Comparison of ENCODE assay signal across 7 mouse cellular contexts in genomic region chr14:20082536-20083325, GRCm38 (mm10). TPM values are rescaled to one million over a fixed set of nuclear protein-coding genes. Genes with fewer than 3 reads are reported as not detected.
DNase-seq lines count a peak whose midpoint lies in the region; ATAC-seq and TF ChIP-seq lines count a peak whose summit lies in the region.

No protein-coding gene starts in this region.

- H3K27ac ChIP-seq in embryonic facial prominence, embryonic 10.5 days (replicated peaks) = peak overlapping the region; percentile 95
- H3K27ac ChIP-seq in intestine, postnatal 0 days (ENCODE audit: low read depth, low read length) = peak overlapping the region; percentile 96
- H3K27ac ChIP-seq in midbrain, embryonic 12.5 days (replicated peaks) = peak overlapping the region; percentile 95
- peak overlapping the region; percentile 97 for H3K27ac ChIP-seq in small intestine, adult 2 months (ENCODE audit: insufficient read depth, low read depth, low read length)

- peak; percentile 93 for DNase-seq in adrenal gland, postnatal 10 days
- DNase-seq in embryonic facial prominence, embryonic 10.5 days (ENCODE audit: low spot score) = peak; percentile 96
- DNase-seq in gonadal fat pad, adult 2 months (ENCODE audit: low read depth) = peak; percentile 75
- peak; percentile 90 for DNase-seq in left cerebral cortex, postnatal 4 days

- WGBS in embryonic facial prominence, embryonic 10.5 days = 3% methylated on average over 56 of the region's 56 CpGs
- 1% methylated on average over 56 of the region's 56 CpGs for WGBS in intestine, postnatal 0 days
- 3% methylated on average over 56 of the region's 56 CpGs for WGBS in midbrain, embryonic 12.5 days
- WGBS in small intestine, adult 2 months = under 1% methylated on average over 56 of the region's 56 CpGs

- H3K4me3 ChIP-seq in embryonic facial prominence, embryonic 10.5 days = peak overlapping the region; percentile 68
- H3K4me3 ChIP-seq in intestine, postnatal 0 days (ENCODE audit: low read depth, low read length) = peak overlapping the region; percentile 53
- H3K4me3 ChIP-seq in midbrain, embryonic 12.5 days = peak overlapping the region; percentile 63
- H3K4me3 ChIP-seq in small intestine, adult 2 months (ENCODE audit: low read depth, low read length) = peak overlapping the region; percentile 77

- no peaks in the 10 kb centered on the region for H3K27me3 ChIP-seq in embryonic facial prominence, embryonic 10.5 days (replicated peaks; ENCODE audit: low read depth, poor library complexity, severe bottlenecking)
- no peaks in the 10 kb centered on the region for H3K27me3 ChIP-seq in intestine, postnatal 0 days (replicated peaks; ENCODE audit: control insufficient read depth, insufficient read depth, low read length)
- H3K27me3 ChIP-seq in midbrain, embryonic 12.5 days = no peaks in the 10 kb centered on the region
- no peaks in the 10 kb centered on the region for H3K27me3 ChIP-seq in small intestine, adult 2 months (ENCODE audit: control insufficient read depth, insufficient read depth, low read length)

- peak overlapping the region; percentile 77 for H3K4me2 ChIP-seq in intestine, postnatal 0 days (replicated peaks; ENCODE audit: low read depth)
- H3K4me2 ChIP-seq in midbrain, embryonic 12.5 days (replicated peaks) = peak overlapping the region; percentile 75

- TF ChIP-seq POLR2A in small intestine, adult 2 months (IDR thresholded peaks at IDR 0.05; ENCODE audit: low read depth, low read length) = peak; percentile 66

- peak overlapping the region; percentile 64 for H3K9ac ChIP-seq in intestine, postnatal 0 days (ENCODE audit: low read depth, low read length)
- peak overlapping the region; percentile 70 for H3K9ac ChIP-seq in midbrain, embryonic 12.5 days (replicated peaks)

- H3K36me3 ChIP-seq in embryonic facial prominence, embryonic 10.5 days (replicated peaks) = no peaks in the 10 kb centered on the region
- no peaks in the 10 kb centered on the region for H3K36me3 ChIP-seq in intestine, postnatal 0 days (ENCODE audit: control insufficient read depth, insufficient read depth)
- 0 out of 2 replicates have a peak, but pooled peaks cover 4% of the 10 kb centered on the region for H3K36me3 ChIP-seq in midbrain, embryonic 12.5 days
- H3K36me3 ChIP-seq in small intestine, adult 2 months (ENCODE audit: control insufficient read depth, insufficient read depth, low read length) = no peaks in the 10 kb centered on the region

- H3K4me1 ChIP-seq in embryonic facial prominence, embryonic 10.5 days = peaks cover 26% of the 10 kb centered on the region
- peaks cover 12% of the 10 kb centered on the region; the same call in 1 of the 2 replicates for H3K4me1 ChIP-seq in intestine, postnatal 0 days (replicated peaks; ENCODE audit: control insufficient read depth, insufficient read depth, low read length)
- H3K4me1 ChIP-seq in midbrain, embryonic 12.5 days = peaks cover 15% of the 10 kb centered on the region
- peaks cover 17% of the 10 kb centered on the region; the same call in 1 of the 2 replicates for H3K4me1 ChIP-seq in small intestine, adult 2 months (ENCODE audit: control insufficient read depth, insufficient read depth, insufficient read length, low read length)

- intact Hi-C loops in left cerebral cortex, postnatal 4 days (cut with DNase I) = no loop called here

- H3K9me3 ChIP-seq in embryonic facial prominence, embryonic 10.5 days = no peaks in the 10 kb centered on the region
- no peaks in the 10 kb centered on the region for H3K9me3 ChIP-seq in intestine, postnatal 0 days (ENCODE audit: control insufficient read depth)
- no peaks in the 10 kb centered on the region for H3K9me3 ChIP-seq in midbrain, embryonic 12.5 days

- no peak for TF ChIP-seq CTCF in intestine, postnatal 0 days (IDR thresholded peaks at IDR 0.05; ENCODE audit: low read depth)
- no peak for TF ChIP-seq CTCF in small intestine, adult 2 months (IDR thresholded peaks at IDR 0.05; ENCODE audit: extremely low read depth, insufficient read length, insufficient replicate concordance, low read depth, low read length)

- peak; percentile 99 for ATAC-seq in intestine, postnatal 0 days
- ATAC-seq in midbrain, embryonic 12.5 days (ENCODE audit: low FRiP score, low read depth) = peak; percentile 98

RNA-seq across cellular contexts. Expression of gene Saysd1, which starts 55.6 kb away (rescaled TPM):
- total RNA-seq in adrenal gland, postnatal 10 days (2021) = 1 to 10 TPM; 4.5 to 6.5 TPM
- 9.2 and 11.1 TPM in 2 replicates for polyA plus RNA-seq in embryonic facial prominence, embryonic 10.5 days (2016; fragmentation: Nextera tagmentation; extraction: Ambion mirVana)
- 7.8 and 8.0 TPM in 2 replicates for polyA plus RNA-seq in gonadal fat pad, adult 2 months (2012; rRNA removed)
- polyA plus RNA-seq in intestine, postnatal 0 days (2015; fragmentation: Nextera tagmentation; extraction: Ambion mirVana) = 49.8 and 55.6 TPM in 2 replicates
- 1 to 10 TPM; 5.2 to 6.0 TPM for total RNA-seq in left cerebral cortex, postnatal 4 days (2021)
- polyA plus RNA-seq in midbrain, embryonic 12.5 days (2016; fragmentation: Nextera tagmentation; extraction: Ambion mirVana) = 11.2 and 12.1 TPM in 2 replicates
- polyA plus RNA-seq in small intestine, adult 2 months (2012; rRNA removed) = 5.7 and 8.3 TPM in 2 replicates

Comparison
In these comparisons a context has a peak if more than half of its experiments do, and no peak if none do; other contexts are left out.
1. Peak in every context shown above with its lines: DNase-seq, ATAC-seq, H3K4me3 ChIP-seq and H3K27ac ChIP-seq.